Mouse (Mus musculus): ENCODE results near the gene Npy4r.
A peak's percentile ranks its signal among the peaks of the same experiment; 100 is the strongest.

The Npy4r gene

GRCm38 (mm10) chr14:34152342-34152741 lies at the start of gene Npy4r:
Npy4r (minus strand) TSS chr14:34152489.
- peak; percentile 35 for DNase-seq (ENCODE audit: low spot score)

GRCm38 (mm10) chr14:34201231-34202035 lies 49.1 kb upstream of the Npy4r start, which contains the start of gene Gprin2:
Gprin2 (minus strand) TSS chr14:34201653.
- DNase-seq (ENCODE audit: low spot score) = peak; percentile 68

- DNase-seq (ENCODE audit: low spot score) = peak; percentile 60
Observed at GRCm38 (mm10) chr14:34200738-34201230, 48.5 kb upstream of the Npy4r start.

GRCm38 (mm10) chr14:34196706-34197105 lies 44.4 kb upstream of the Npy4r start:
- no peak for DNase-seq (ENCODE audit: low spot score)

- DNase-seq (ENCODE audit: low spot score) = no peak
Observed at GRCm38 (mm10) chr14:34195466-34195865, 43.2 kb upstream of the Npy4r start.

GRCm38 (mm10) chr14:34193879-34194278 lies 41.6 kb upstream of the Npy4r start:
- DNase-seq (ENCODE audit: low spot score) = no peak

- DNase-seq (ENCODE audit: low spot score) = no peak
Observed at GRCm38 (mm10) chr14:34190361-34190760, 38.1 kb upstream of the Npy4r start.

- DNase-seq (ENCODE audit: low spot score) = peak; percentile 55
Observed at GRCm38 (mm10) chr14:34188629-34189028, 36.3 kb upstream of the Npy4r start.

GRCm38 (mm10) chr14:34183101-34183500 lies 30.8 kb upstream of the Npy4r start:
- no peak for DNase-seq (ENCODE audit: low spot score)

GRCm38 (mm10) chr14:34179351-34179750 lies 27.1 kb upstream of the Npy4r start:
- DNase-seq (ENCODE audit: low spot score) = no peak

- DNase-seq (ENCODE audit: low spot score) = no peak
Observed at GRCm38 (mm10) chr14:34171107-34171506, 18.8 kb upstream of the Npy4r start.

- DNase-seq (ENCODE audit: low spot score) = no peak
Observed at GRCm38 (mm10) chr14:34155752-34156151, 3.5 kb upstream of the Npy4r start.

GRCm38 (mm10) chr14:34154601-34155337 lies 2.5 kb upstream of the Npy4r start:
- DNase-seq (ENCODE audit: low spot score) = peak; percentile 83

- no peak for DNase-seq (ENCODE audit: low spot score)
Observed at GRCm38 (mm10) chr14:34142915-34143314, 9.4 kb downstream of the Npy4r start.

- no peak for DNase-seq (ENCODE audit: low spot score)
Observed at GRCm38 (mm10) chr14:34142316-34142715, 10.0 kb downstream of the Npy4r start.

GRCm38 (mm10) chr14:34139671-34140664 lies 12.3 kb downstream of the Npy4r start:
- no peak for DNase-seq (ENCODE audit: low spot score)

GRCm38 (mm10) chr14:34135391-34135790 lies 16.9 kb downstream of the Npy4r start:
- no peak for DNase-seq (ENCODE audit: low spot score)

GRCm38 (mm10) chr14:34131216-34131615 lies 21.1 kb downstream of the Npy4r start:
- no peak for DNase-seq (ENCODE audit: low spot score)

GRCm38 (mm10) chr14:34121691-34122090 lies 30.6 kb downstream of the Npy4r start:
- DNase-seq (ENCODE audit: low spot score) = no peak

- no peak for DNase-seq (ENCODE audit: low spot score)
Observed at GRCm38 (mm10) chr14:34120923-34121351, 31.4 kb downstream of the Npy4r start.

- DNase-seq (ENCODE audit: low spot score) = no peak
Observed at GRCm38 (mm10) chr14:34120016-34120910, 32.0 kb downstream of the Npy4r start.
